Mouse (Mus musculus) lung, embryonic 14.5 days (tissue): ENCODE data around the gene Faf2. TPM values are rescaled to one million over a fixed set of nuclear protein-coding genes. Genes with fewer than 3 reads are reported as not detected.

Experiments
- ATAC-seq: fragments of 200-750 bp; cut with Nextera tagmentation; 2 replicates; pipeline ENCODE4 v1.8.0; 2017; ENCODE audit warnings: mild to moderate bottlenecking, moderate TSS enrichment, moderate library complexity; ENCODE audit not compliant: insufficient read depth
- DNase-seq: peaks from one replicate; pipeline ENCODE4 v3.0.0-alpha.2; 2015
- H3K27ac ChIP-seq: fragments of 300-500 bp; sonication (generic); 2 replicates; pipeline ENCODE4 v1.5.1; 2014; ENCODE audit warnings: low read depth, mild to moderate bottlenecking, moderate library complexity
- H3K27me3 ChIP-seq: fragments of 300-500 bp; sonication (generic); 2 replicates; pipeline ENCODE4 v1.6.1; 2014; ENCODE audit warnings: low read length, control low read depth; ENCODE audit not compliant: insufficient read depth
- H3K36me3 ChIP-seq: fragments of 300-500 bp; sonication (generic); 2 replicates; pipeline ENCODE4 v1.6.1; 2014; ENCODE audit warnings: control low read depth; ENCODE audit not compliant: insufficient read depth
- H3K4me1 ChIP-seq: fragments of 300-500 bp; sonication (generic); 2 replicates; pipeline ENCODE4 v1.6.1; 2014; ENCODE audit warnings: antibody characterized with exemption, control low read depth; ENCODE audit not compliant: insufficient read depth
- H3K4me2 ChIP-seq: fragments of 300-500 bp; sonication (generic); 2 replicates; pipeline ENCODE4 v1.6.1; 2014; ENCODE audit warnings: mild to moderate bottlenecking
- H3K4me3 ChIP-seq: fragments of 300-500 bp; sonication (generic); 2 replicates; pipeline ENCODE4 v1.5.1; 2014; ENCODE audit warnings: low read depth, low read length
- H3K9ac ChIP-seq: fragments of 300-500 bp; sonication (generic); 2 replicates; pipeline ENCODE4 v1.6.1; 2014
- H3K9me3 ChIP-seq: fragments of 300-500 bp; sonication (generic); 2 replicates; pipeline ENCODE4 v1.6.1; 2016; ENCODE audit warnings: low read depth, low read length, control low read depth
- CTCF ChIP-seq: IDR thresholded peaks from 2 replicates; pipeline ENCODE4 v1.5.1; 2016; ENCODE audit warnings: antibody characterized with exemption, low read depth
- WGBS: fragments of 180-500 bp; shearing (Covaris S2); extraction: QIAGEN DNeasy Blood & Tissue Kit; methylation state at CpG from one replicate; pipeline ENCODE4 v1.1.7; 2014; 5-methylcytosine and 5-hydroxymethylcytosine counted together
- polyA plus RNA-seq: library from polyadenylated mRNA; unstranded; fragments of >200 nt; fragmentation: Nextera tagmentation; extraction: Ambion mirVana; gene quantifications from 2 replicates; pipeline ENCODE4 v1.2.1, GENCODE M21; 2014

Faf2 gene
- polyA plus RNA-seq, 1 experiment from 2014 or later, result 106 TPM

GRCm38 (mm10) chr13:54582126-54582525 is 39.5 kb upstream of the Faf2 start:
- no peak overlapping the region for H3K4me2 ChIP-seq
- H3K4me3 ChIP-seq, result no peak overlapping the region
- ATAC-seq (no peak), DNase-seq (no peak)
- H3K36me3 ChIP-seq, result peaks cover 88% of the 10 kb centered on the region
- no peak overlapping the region for H3K9ac ChIP-seq
- no peak overlapping the region for H3K27ac ChIP-seq
- no peaks in the 10 kb centered on the region for H3K9me3 ChIP-seq
- H3K27me3 ChIP-seq, result no peaks in the 10 kb centered on the region
- H3K4me1 ChIP-seq, result no peaks in the 10 kb centered on the region
- WGBS, result 70% methylated on average over 10 of the region's 10 CpGs
- no peak for TF ChIP-seq CTCF

- 81% methylated on average over 5 of the region's 5 CpGs for WGBS
- TF ChIP-seq CTCF, result no peak
- no peak for ATAC-seq
- Histone ChIP-seq H3K4me3 (no peak overlapping the region), H3K4me1 (no peaks in the 10 kb centered on the region), H3K27me3 (no peaks in the 10 kb centered on the region), H3K27ac (no peak overlapping the region), H3K9me3 (no peaks in the 10 kb centered on the region), H3K36me3 (peaks cover 95% of the 10 kb centered on the region), H3K4me2 (no peak overlapping the region), H3K9ac (no peak overlapping the region)
- DNase-seq, result no peak
Measured at GRCm38 (mm10) chr13:54582860-54583259, 38.7 kb upstream of the Faf2 start.

GRCm38 (mm10) chr13:54585831-54586230 is 35.8 kb upstream of the Faf2 start:
- Histone ChIP-seq H3K4me3 (no peak overlapping the region), H3K4me1 (peaks cover 4% of the 10 kb centered on the region; the same call in 1 of the 2 replicates), H3K9me3 (no peaks in the 10 kb centered on the region), H3K9ac (no peak overlapping the region), H3K27me3 (no peaks in the 10 kb centered on the region), H3K36me3 (peaks cover 72% of the 10 kb centered on the region), H3K4me2 (no peak overlapping the region), H3K27ac (no peak overlapping the region)
- no peak for ATAC-seq
- no peak for TF ChIP-seq CTCF
- no peak for DNase-seq
- WGBS, result 82% methylated on average over 11 of the region's 11 CpGs

GRCm38 (mm10) chr13:54589414-54589995 is 32.1 kb upstream of the Faf2 start:
- peak overlapping the region; percentile 56; the same call in 1 of the 2 replicates for H3K27ac ChIP-seq
- 2% methylated on average over 24 of the region's 24 CpGs for WGBS
- peaks cover 47% of the 10 kb centered on the region for H3K36me3 ChIP-seq
- H3K27me3 ChIP-seq, result no peaks in the 10 kb centered on the region
- ATAC-seq (no peak), DNase-seq (no peak)
- H3K9me3 ChIP-seq, result no peaks in the 10 kb centered on the region
- TF ChIP-seq CTCF, result no peak
- H3K4me3 ChIP-seq, result peak overlapping the region; percentile 85
- peak overlapping the region; percentile 87 for H3K9ac ChIP-seq
- peaks cover 4% of the 10 kb centered on the region; the same call in 1 of the 2 replicates for H3K4me1 ChIP-seq
- H3K4me2 ChIP-seq, result peak overlapping the region; percentile 70

- H3K27ac ChIP-seq, result peak within 1 kb of the TSS; percentile 83
- peak within 1 kb of the TSS; percentile 87 for H3K9ac ChIP-seq
- peak; percentile 99 for ATAC-seq
- peak within 1 kb of the TSS; percentile 85 for H3K4me3 ChIP-seq
- H3K4me1 ChIP-seq, result peaks cover 4% of the 10 kb centered on the region; the same call in 1 of the 2 replicates
- peak within 1 kb of the TSS; percentile 87 for H3K4me2 ChIP-seq
- H3K36me3 ChIP-seq, result peaks cover 40% of the 10 kb centered on the region
- under 1% methylated on average over 51 of the region's 51 CpGs for WGBS
- TF ChIP-seq CTCF, result no peak
- no peaks in the 10 kb centered on the region for H3K27me3 ChIP-seq
- no peaks in the 10 kb centered on the region for H3K9me3 ChIP-seq
- peak; percentile 100 for DNase-seq
Measured at GRCm38 (mm10) chr13:54589996-54590951, 31.3 kb upstream of the Faf2 start, which contains the start of the genes Nop16 and Higd2a. Gene Nop16, minus strand, starts transcription at chr13:54590090. Gene Higd2a, plus strand, starts transcription at chr13:54590207.

GRCm38 (mm10) chr13:54591776-54592356 is 29.7 kb upstream of the Faf2 start:
- DNase-seq (no peak), ATAC-seq (no peak)
- Histone ChIP-seq H3K36me3 (peaks cover 32% of the 10 kb centered on the region), H3K27me3 (no peaks in the 10 kb centered on the region), H3K9ac (no peak overlapping the region), H3K27ac (no peak overlapping the region), H3K4me2 (no peak overlapping the region), H3K9me3 (no peaks in the 10 kb centered on the region), H3K4me3 (no peak overlapping the region), H3K4me1 (peaks cover 4% of the 10 kb centered on the region; the same call in 1 of the 2 replicates)
- no peak for TF ChIP-seq CTCF
- WGBS, result 90% methylated on average over 8 of the region's 8 CpGs

GRCm38 (mm10) chr13:54593617-54594016 is 28.0 kb upstream of the Faf2 start:
- peaks cover 4% of the 10 kb centered on the region; the same call in 1 of the 2 replicates for H3K4me1 ChIP-seq
- H3K27ac ChIP-seq, result no peak overlapping the region
- no peak overlapping the region for H3K4me2 ChIP-seq
- no peak overlapping the region for H3K4me3 ChIP-seq
- no peak overlapping the region for H3K9ac ChIP-seq
- H3K36me3 ChIP-seq, result peaks cover 27% of the 10 kb centered on the region
- 82% methylated on average over 11 of the region's 11 CpGs for WGBS
- TF ChIP-seq CTCF, result no peak
- DNase-seq (no peak), ATAC-seq (no peak)
- H3K9me3 ChIP-seq, result no peaks in the 10 kb centered on the region
- H3K27me3 ChIP-seq, result no peaks in the 10 kb centered on the region
